Mouse (Mus musculus) macrophage (primary cell): ENCODE measurements at regions not wholly inside any gene's neighbourhood (a gene's known extent, or its start where the extent isn't known, plus 50 kb on each side); places are given as distances from the start of the nearest gene placed in this dataset.

Source experiments
- H3K27ac ChIP-seq: fragments of 350-480 bp; formaldehyde crosslinking; 2 replicates; pipeline ENCODE4 v1.9.0; 2021
- H3K36me3 ChIP-seq: fragments of 350-480 bp; formaldehyde crosslinking; 2 replicates; pipeline ENCODE4 v1.9.0; 2021; ENCODE audit errors: inconsistent target
- H3K4me3 ChIP-seq: fragments of 350-480 bp; formaldehyde crosslinking; 2 replicates; pipeline ENCODE4 v1.9.0; 2021; ENCODE audit errors: inconsistent target
- H3K79me2 ChIP-seq: fragments of 350-480 bp; formaldehyde crosslinking; 2 replicates; pipeline ENCODE4 v1.9.0; 2021; ENCODE audit errors: inconsistent target
- WGBS: methylation state at CpG from one replicate; pipeline ENCODE4 v1.1.7; 2026; ENCODE audit warnings: inconsistent platforms; ENCODE audit not compliant: missing documents; 5-methylcytosine and 5-hydroxymethylcytosine counted together

GRCm38 (mm10) chr6:22443170-22443569 lies 87.1 kb upstream of the Fam3c start:
- Histone ChIP-seq H3K4me3 (no peak overlapping the region), H3K79me2 (no peaks in the 10 kb centered on the region), H3K27ac (no peak overlapping the region), H3K36me3 (no peaks in the 10 kb centered on the region)
- 92% methylated on average over 3 of the region's 3 CpGs for WGBS

GRCm38 (mm10) chr6:22442591-22442990 lies 86.5 kb upstream of the Fam3c start:
- no peak overlapping the region for H3K4me3 ChIP-seq
- no peaks in the 10 kb centered on the region for H3K36me3 ChIP-seq
- 89% methylated on average over 6 of the region's 8 CpGs for WGBS
- H3K79me2 ChIP-seq = no peaks in the 10 kb centered on the region
- no peak overlapping the region for H3K27ac ChIP-seq

- H3K4me3 ChIP-seq = no peak overlapping the region
- H3K79me2 ChIP-seq = no peaks in the 10 kb centered on the region
- no peaks in the 10 kb centered on the region for H3K36me3 ChIP-seq
- H3K27ac ChIP-seq = no peak overlapping the region
- WGBS = 94% methylated on average over 9 of the region's 9 CpGs
These were observed 83.8 kb upstream of the Fam3c start for GRCm38 (mm10) chr6:22439871-22440270.

GRCm38 (mm10) chr6:22429026-22429425 lies 73.0 kb upstream of the Fam3c start:
- Histone ChIP-seq H3K4me3 (no peak overlapping the region), H3K79me2 (no peaks in the 10 kb centered on the region), H3K36me3 (no peaks in the 10 kb centered on the region), H3K27ac (no peak overlapping the region)
- 89% methylated on average over 3 of the region's 3 CpGs for WGBS

- Histone ChIP-seq H3K36me3 (no peaks in the 10 kb centered on the region), H3K79me2 (no peaks in the 10 kb centered on the region), H3K4me3 (no peak overlapping the region), H3K27ac (peak overlapping the region; percentile 48)
- WGBS = 35% methylated on average over 10 of the region's 10 CpGs
These were observed 68.2 kb upstream of the Fam3c start for GRCm38 (mm10) chr6:22424161-22424807.

GRCm38 (mm10) chr6:22423070-22423980 lies 67.3 kb upstream of the Fam3c start:
- Histone ChIP-seq H3K27ac (peak overlapping the region; percentile 48), H3K79me2 (no peaks in the 10 kb centered on the region), H3K4me3 (no peak overlapping the region), H3K36me3 (no peaks in the 10 kb centered on the region)
- 47% methylated on average over 8 of the region's 9 CpGs for WGBS

GRCm38 (mm10) chr6:22421551-22421950 lies 65.5 kb upstream of the Fam3c start:
- H3K27ac ChIP-seq = no peak overlapping the region
- WGBS = 69% methylated on average over 2 of the region's 2 CpGs
- no peaks in the 10 kb centered on the region for H3K36me3 ChIP-seq
- H3K4me3 ChIP-seq = no peak overlapping the region
- no peaks in the 10 kb centered on the region for H3K79me2 ChIP-seq

- Histone ChIP-seq H3K27ac (no peak overlapping the region), H3K4me3 (no peak overlapping the region)
- 96% methylated on average over 4 of the region's 4 CpGs for WGBS
These were observed 62.2 kb upstream of the Fam3c start for GRCm38 (mm10) chr6:22418279-22418678.

GRCm38 (mm10) chr6:22417189-22417588 lies 61.1 kb upstream of the Fam3c start:
- H3K27ac ChIP-seq = no peak overlapping the region
- H3K36me3 ChIP-seq = no peaks in the 10 kb centered on the region
- 92% methylated on average over 2 of the region's 2 CpGs for WGBS
- no peaks in the 10 kb centered on the region for H3K79me2 ChIP-seq
- H3K4me3 ChIP-seq = no peak overlapping the region

More at GRCm38 (mm10) chr6:22418279-22418678, 62.2 kb upstream of the Fam3c start:
- H3K36me3 ChIP-seq = no peaks in the 10 kb centered on the region
- H3K79me2 ChIP-seq = no peaks in the 10 kb centered on the region

- Histone ChIP-seq H3K27ac (no peak overlapping the region), H3K79me2 (no peaks in the 10 kb centered on the region), H3K36me3 (no peaks in the 10 kb centered on the region), H3K4me3 (no peak overlapping the region)
- WGBS = 85% methylated on average over 2 of the region's 2 CpGs
These were observed 55.8 kb upstream of the Fam3c start for GRCm38 (mm10) chr6:22411796-22412195.

GRCm38 (mm10) chr6:22408808-22409589 lies 53.0 kb upstream of the Fam3c start:
- Histone ChIP-seq H3K27ac (peak overlapping the region; percentile 87), H3K4me3 (no peak overlapping the region), H3K36me3 (no peaks in the 10 kb centered on the region), H3K79me2 (no peaks in the 10 kb centered on the region)
- 30% methylated on average over 7 of the region's 7 CpGs for WGBS
